Mouse (Mus musculus): ENCODE data around the gene Srsf5. TPM values are rescaled to one million over a fixed set of nuclear protein-coding genes. Genes with fewer than 3 reads are reported as not detected.
"Not testable (repeated sequence)": the region's sequence is repeated elsewhere in the genome, so short reads cannot be mapped to it uniquely, and the experiment has no call there.

Gene Srsf5
- polyA plus RNA-seq, 1 experiment = 256 TPM

- H3K36me3 ChIP-seq (ENCODE audit: control insufficient read depth, insufficient read depth, low read length) = peaks cover 28% of the 10 kb centered on the region
- peak overlapping the region; percentile 98 for H3K27ac ChIP-seq (ENCODE audit: insufficient read depth, low read length)
- H3K4me1 ChIP-seq (ENCODE audit: control insufficient read depth, insufficient read depth, insufficient read length) = no peaks in the 10 kb centered on the region; the same call in 1 of the 2 replicates
- DNase-seq (ENCODE audit: low read depth in 1 of 2, low spot score in 2 of 2) = peak; percentile 94 to 95
- H3K27me3 ChIP-seq (ENCODE audit: control insufficient read depth, insufficient read depth, low read length) = no peaks in the 10 kb centered on the region
- TF ChIP-seq CTCF (IDR thresholded peaks at IDR 0.05; ENCODE audit: extremely low read depth, insufficient read depth, insufficient read length, insufficient replicate concordance) = no peak
- TF ChIP-seq POLR2A (IDR thresholded peaks at IDR 0.05; ENCODE audit: low read depth, low read length) = peak; percentile 54
- WGBS = under 1% methylated on average over 45 of the region's 47 CpGs
- H3K4me3 ChIP-seq (ENCODE audit: extremely low read depth, insufficient read depth, insufficient read length) = peak overlapping the region; percentile 98
These were observed 672 bp downstream of the Srsf5 start for GRCm38 (mm10) chr12:80945996-80946355.

- no peak for TF ChIP-seq CTCF (IDR thresholded peaks at IDR 0.05; ENCODE audit: extremely low read depth, insufficient read depth, insufficient read length, insufficient replicate concordance)
- TF ChIP-seq POLR2A (IDR thresholded peaks at IDR 0.05; ENCODE audit: low read depth, low read length) = no peak
- 95% methylated on average over 18 of the region's 18 CpGs for WGBS
- Histone ChIP-seq H3K27ac (ENCODE audit: insufficient read depth, low read length) (no peak overlapping the region), H3K4me3 (ENCODE audit: extremely low read depth, insufficient read depth, insufficient read length) (no peak overlapping the region), H3K36me3 (ENCODE audit: control insufficient read depth, insufficient read depth, low read length) (peaks cover 40% of the 10 kb centered on the region), H3K27me3 (ENCODE audit: control insufficient read depth, insufficient read depth, low read length) (no peaks in the 10 kb centered on the region), H3K4me1 (ENCODE audit: control insufficient read depth, insufficient read depth, insufficient read length) (no peaks in the 10 kb centered on the region; the same call in 1 of the 2 replicates)
- no peak for DNase-seq (ENCODE audit: low read depth in 1 of 2, low spot score in 2 of 2)
These were observed 2.9 kb downstream of the Srsf5 start for GRCm38 (mm10) chr12:80948202-80948601.

- not testable (repeated sequence) for H3K4me3 ChIP-seq (ENCODE audit: extremely low read depth, insufficient read depth, insufficient read length); H3K4me1 ChIP-seq (ENCODE audit: control insufficient read depth, insufficient read depth, insufficient read length); DNase-seq (ENCODE audit: low read depth in 1 of 2, low spot score in 2 of 2); H3K27me3 ChIP-seq (ENCODE audit: control insufficient read depth, insufficient read depth, low read length); H3K27ac ChIP-seq (ENCODE audit: insufficient read depth, low read length)
- H3K36me3 ChIP-seq (ENCODE audit: control insufficient read depth, insufficient read depth, low read length) = peaks cover 49% of the 10 kb centered on the region
- 93% methylated on average over 16 of the region's 16 CpGs for WGBS
These were observed 4.3 kb downstream of the Srsf5 start for GRCm38 (mm10) chr12:80949603-80950002.

GRCm38 (mm10) chr12:80951640-80952219 is 6.4 kb downstream of the Srsf5 start:
- 95% methylated on average over 3 of the region's 3 CpGs for WGBS

GRCm38 (mm10) chr12:80952526-80952925 is 7.2 kb downstream of the Srsf5 start:
- no peaks in the 10 kb centered on the region; the same call in 1 of the 2 replicates for H3K4me1 ChIP-seq (ENCODE audit: control insufficient read depth, insufficient read depth, insufficient read length)

More at GRCm38 (mm10) chr12:80951640-80952219, 6.4 kb downstream of the Srsf5 start:
- Histone ChIP-seq H3K27me3 (ENCODE audit: control insufficient read depth, insufficient read depth, low read length) (no peaks in the 10 kb centered on the region), H3K4me1 (ENCODE audit: control insufficient read depth, insufficient read depth, insufficient read length) (no peaks in the 10 kb centered on the region; the same call in 1 of the 2 replicates), H3K36me3 (ENCODE audit: control insufficient read depth, insufficient read depth, low read length) (peaks cover 60% of the 10 kb centered on the region), H3K4me3 (ENCODE audit: extremely low read depth, insufficient read depth, insufficient read length) (no peak overlapping the region), H3K27ac (ENCODE audit: insufficient read depth, low read length) (no peak overlapping the region)
- DNase-seq (ENCODE audit: low read depth in 1 of 2, low spot score in 2 of 2) = no peak
- TF ChIP-seq POLR2A (IDR thresholded peaks at IDR 0.05; ENCODE audit: low read depth, low read length) (no peak), CTCF (IDR thresholded peaks at IDR 0.05; ENCODE audit: extremely low read depth, insufficient read depth, insufficient read length, insufficient replicate concordance) (no peak)

GRCm38 (mm10) chr12:80956039-80956438 is 10.7 kb downstream of the Srsf5 start:
- no peak for DNase-seq (ENCODE audit: low read depth in 1 of 2, low spot score in 2 of 2)
- Histone ChIP-seq H3K4me1 (ENCODE audit: control insufficient read depth, insufficient read depth, insufficient read length) (no peaks in the 10 kb centered on the region; the same call in 1 of the 2 replicates), H3K27me3 (ENCODE audit: control insufficient read depth, insufficient read depth, low read length) (no peaks in the 10 kb centered on the region), H3K27ac (ENCODE audit: insufficient read depth, low read length) (no peak overlapping the region), H3K4me3 (ENCODE audit: extremely low read depth, insufficient read depth, insufficient read length) (no peak overlapping the region), H3K36me3 (ENCODE audit: control insufficient read depth, insufficient read depth, low read length) (peaks cover 41% of the 10 kb centered on the region)
- TF ChIP-seq POLR2A (IDR thresholded peaks at IDR 0.05; ENCODE audit: low read depth, low read length) = no peak
- no peak for TF ChIP-seq CTCF (IDR thresholded peaks at IDR 0.05; ENCODE audit: extremely low read depth, insufficient read depth, insufficient read length, insufficient replicate concordance)
- WGBS = 87% methylated on average over 3 of the region's 3 CpGs

More at GRCm38 (mm10) chr12:80952526-80952925, 7.2 kb downstream of the Srsf5 start:
- Histone ChIP-seq H3K4me3 (ENCODE audit: extremely low read depth, insufficient read depth, insufficient read length) (no peak overlapping the region), H3K27ac (ENCODE audit: insufficient read depth, low read length) (no peak overlapping the region), H3K36me3 (ENCODE audit: control insufficient read depth, insufficient read depth, low read length) (peaks cover 55% of the 10 kb centered on the region), H3K27me3 (ENCODE audit: control insufficient read depth, insufficient read depth, low read length) (no peaks in the 10 kb centered on the region)
- TF ChIP-seq CTCF (IDR thresholded peaks at IDR 0.05; ENCODE audit: extremely low read depth, insufficient read depth, insufficient read length, insufficient replicate concordance) = no peak
- WGBS = 89% methylated on average over 1 of the region's 1 CpGs
- no peak for DNase-seq (ENCODE audit: low read depth in 1 of 2, low spot score in 2 of 2)

- TF ChIP-seq POLR2A (IDR thresholded peaks at IDR 0.05; ENCODE audit: low read depth, low read length) (no peak), CTCF (IDR thresholded peaks at IDR 0.05; ENCODE audit: extremely low read depth, insufficient read depth, insufficient read length, insufficient replicate concordance) (no peak)
- H3K27me3 ChIP-seq (ENCODE audit: control insufficient read depth, insufficient read depth, low read length) = no peaks in the 10 kb centered on the region
- WGBS = 96% methylated on average over 4 of the region's 4 CpGs
- H3K27ac ChIP-seq (ENCODE audit: insufficient read depth, low read length) = no peak overlapping the region
- DNase-seq (ENCODE audit: low read depth in 1 of 2, low spot score in 2 of 2) = no peak
- peaks cover 32% of the 10 kb centered on the region for H3K36me3 ChIP-seq (ENCODE audit: control insufficient read depth, insufficient read depth, low read length)
- H3K4me1 ChIP-seq (ENCODE audit: control insufficient read depth, insufficient read depth, insufficient read length) = no peaks in the 10 kb centered on the region
- H3K4me3 ChIP-seq (ENCODE audit: extremely low read depth, insufficient read depth, insufficient read length) = no peak overlapping the region
These were observed 12.7 kb downstream of the Srsf5 start for GRCm38 (mm10) chr12:80957961-80958360.

Measured in spleen, adult 2 months (tissue).